Mouse (Mus musculus): ENCODE results near the gene Als2cl.

Als2cl gene

DNA sequence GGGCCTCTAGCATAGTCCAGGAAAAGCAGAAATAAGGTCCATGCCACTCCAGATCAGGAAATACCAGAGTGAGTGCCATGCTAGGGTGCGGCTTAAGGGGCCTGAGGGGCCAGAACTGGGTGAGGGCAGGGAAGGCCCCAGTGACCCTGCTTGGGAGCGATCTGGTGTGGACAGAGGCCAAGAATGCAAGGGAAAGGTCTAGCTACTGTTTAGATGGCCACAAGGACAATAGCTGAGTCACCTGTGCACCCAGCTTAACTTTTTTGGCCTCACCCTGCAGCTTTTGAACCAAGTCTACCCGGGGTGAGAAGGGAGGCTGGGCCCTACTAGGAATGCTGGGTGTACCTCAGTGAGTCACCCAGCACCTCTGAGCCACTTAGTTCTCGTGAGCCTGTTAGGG is 1.1 kb downstream of the Als2cl start:
- no peak for DNase-seq (ENCODE audit: low read depth, low spot score)

DNA sequence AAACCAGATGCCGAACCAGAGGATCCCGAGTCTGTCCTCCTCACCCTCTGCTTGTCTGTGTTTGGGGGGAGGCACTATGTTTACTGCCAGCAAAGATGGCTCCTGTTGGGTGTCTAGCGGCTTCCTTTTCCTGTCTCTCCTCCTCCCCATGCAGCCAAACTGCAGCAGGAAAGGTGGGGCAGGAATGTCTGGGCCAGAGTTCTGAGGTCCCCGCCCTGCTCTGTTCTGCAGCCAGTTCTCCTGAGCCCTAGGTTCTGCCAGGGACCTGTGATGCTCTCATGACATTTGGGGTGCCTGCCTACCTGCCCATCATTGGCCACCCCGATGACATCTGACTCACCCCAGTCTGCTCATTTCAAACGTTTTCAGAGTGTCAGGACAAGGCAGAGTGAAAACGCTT is 2.3 kb downstream of the Als2cl start:
- no peak for DNase-seq (ENCODE audit: low read depth, low spot score)

DNA sequence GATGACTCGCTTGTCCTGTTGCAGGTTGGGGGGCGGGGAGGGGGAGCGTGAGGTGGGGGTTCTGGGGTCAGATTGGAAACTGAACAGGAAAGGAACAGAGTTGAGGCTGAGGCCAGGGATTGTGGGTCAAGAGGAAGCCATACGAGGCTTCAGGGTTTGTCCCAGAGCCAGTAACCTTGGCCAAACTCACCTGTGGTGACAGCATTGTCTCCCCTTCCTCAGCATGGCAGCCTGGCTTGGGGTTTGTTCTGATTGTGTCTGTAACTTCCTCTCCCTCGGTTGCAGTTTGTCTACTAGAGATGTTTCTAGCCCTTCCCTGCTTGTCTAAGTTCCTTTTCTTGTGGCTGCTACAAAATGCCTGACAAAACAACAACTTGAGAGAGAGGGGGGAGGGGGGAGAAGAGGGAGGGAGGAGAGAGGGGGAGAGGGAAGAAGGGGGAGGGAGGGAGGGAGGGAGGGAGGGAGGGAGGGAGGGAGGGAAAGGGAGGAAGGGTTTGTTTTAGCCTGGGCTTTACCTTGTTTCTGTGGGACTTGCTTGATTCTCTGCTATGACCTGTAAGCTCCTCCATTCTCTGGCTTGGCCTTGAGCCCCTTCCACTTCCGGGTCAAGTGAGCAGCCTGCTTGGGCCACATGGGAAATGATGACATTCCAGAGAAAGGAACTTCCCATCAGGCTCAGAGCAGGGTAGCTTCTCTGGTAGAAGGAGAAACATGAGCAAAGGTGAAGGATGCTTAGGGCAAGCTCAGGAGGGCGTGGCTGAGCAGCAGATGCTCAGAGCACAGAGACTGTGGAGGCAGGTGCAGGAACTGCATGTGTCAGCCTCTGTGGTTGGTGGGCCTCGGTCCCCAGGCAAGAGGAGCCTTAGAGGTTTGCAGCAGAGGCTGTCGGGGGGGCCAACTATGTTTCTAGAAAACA is 8.0 kb downstream of the Als2cl start:
- DNase-seq (ENCODE audit: low read depth, low spot score), result peak; percentile 13

DNA sequence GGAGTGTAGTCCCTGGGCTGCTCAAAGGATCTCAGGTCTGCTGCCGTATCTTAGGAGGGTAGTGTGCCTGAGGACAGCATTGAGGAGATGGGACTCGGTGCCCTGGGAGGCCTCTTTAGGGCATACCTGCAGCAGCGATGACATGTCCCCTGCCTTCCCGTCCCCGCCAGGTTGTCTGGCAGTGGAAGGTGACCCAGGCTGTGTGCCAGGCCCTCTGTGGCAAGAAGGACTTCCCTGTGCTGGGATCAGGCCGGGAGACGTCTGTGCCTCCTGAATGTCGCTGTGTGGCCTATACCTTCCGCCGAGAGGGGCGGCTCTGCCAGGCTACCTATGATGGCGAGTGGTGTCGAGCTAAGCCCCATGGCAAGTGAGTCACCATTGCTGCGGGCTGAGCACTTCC is 9.3 kb downstream of the Als2cl start:
- no peak for DNase-seq (ENCODE audit: low read depth, low spot score)

DNA sequence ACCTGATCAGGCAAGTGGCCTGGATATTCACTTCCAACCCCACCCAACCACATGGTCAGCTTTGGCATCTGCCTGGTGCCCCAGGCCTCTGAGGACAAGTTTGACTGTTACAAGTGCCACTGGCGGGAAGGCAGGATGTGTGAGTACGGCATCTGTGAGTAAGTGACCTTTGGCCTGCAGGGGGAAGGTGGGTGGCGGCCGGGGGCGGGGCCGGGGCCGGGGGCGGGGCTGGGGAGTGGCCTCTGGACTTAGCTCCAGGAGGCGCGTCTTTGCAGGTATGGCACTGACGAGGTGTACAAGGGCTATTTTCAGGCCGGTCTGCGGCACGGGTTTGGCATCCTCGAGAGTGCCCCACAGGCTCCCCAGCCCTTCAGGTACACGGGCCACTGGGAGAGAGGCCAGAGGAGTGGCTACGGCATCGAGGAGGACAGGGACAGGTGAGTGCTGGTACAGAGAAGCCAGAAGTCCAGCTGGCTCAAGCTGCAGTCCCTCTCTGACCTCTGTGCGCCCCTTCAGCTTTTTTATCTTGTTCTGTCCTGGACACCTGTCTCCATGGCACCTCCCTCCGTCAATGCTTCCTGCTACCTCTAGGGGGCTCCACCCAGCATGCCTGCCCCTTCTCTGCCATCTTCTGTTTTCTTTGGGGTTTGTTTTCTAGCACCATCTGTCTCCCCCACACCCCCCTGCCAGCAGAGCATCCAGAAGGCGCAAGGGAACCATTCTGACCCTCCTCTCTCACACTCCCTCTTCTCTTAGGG is 10.5 kb downstream of the Als2cl start:
- peak; percentile 26 for DNase-seq (ENCODE audit: low read depth, low spot score)

DNA sequence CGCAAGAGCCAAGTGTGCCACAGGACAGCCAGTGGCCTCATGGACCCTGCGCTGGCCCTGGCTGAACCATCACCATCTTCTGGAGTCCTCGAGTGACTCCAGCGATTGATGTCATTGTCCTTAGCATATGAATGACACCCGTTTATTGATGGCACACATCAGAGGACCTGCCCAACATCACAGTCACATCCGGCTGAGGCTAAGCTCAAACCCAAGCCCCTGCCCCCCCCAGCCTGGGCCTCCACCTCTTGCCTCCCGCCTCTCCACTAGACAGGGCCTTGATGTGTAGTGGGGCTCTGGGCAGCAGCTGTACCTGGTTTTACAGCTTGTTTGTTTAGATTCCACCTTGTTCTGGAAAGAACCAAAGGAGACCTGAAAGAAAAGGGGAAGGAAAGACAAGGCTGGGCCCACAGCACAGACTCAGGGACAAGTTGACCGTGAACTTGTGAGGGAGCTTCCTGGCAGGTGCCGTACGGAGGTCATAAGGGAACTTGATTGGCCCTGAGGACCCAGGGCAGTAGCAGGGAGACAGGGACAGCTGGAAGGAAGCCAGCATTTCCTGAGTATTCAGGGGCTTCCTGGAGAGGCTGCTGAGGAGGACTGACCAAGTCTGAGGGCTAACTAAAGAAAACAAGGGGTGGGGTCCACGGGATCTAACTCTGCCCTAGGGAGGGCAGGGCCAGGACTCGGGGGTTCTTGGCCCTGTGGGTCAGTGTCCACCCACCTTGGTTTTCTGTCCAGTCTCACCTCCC is 11.6 kb downstream of the Als2cl start:
- DNase-seq (ENCODE audit: low read depth, low spot score), result no peak

DNA sequence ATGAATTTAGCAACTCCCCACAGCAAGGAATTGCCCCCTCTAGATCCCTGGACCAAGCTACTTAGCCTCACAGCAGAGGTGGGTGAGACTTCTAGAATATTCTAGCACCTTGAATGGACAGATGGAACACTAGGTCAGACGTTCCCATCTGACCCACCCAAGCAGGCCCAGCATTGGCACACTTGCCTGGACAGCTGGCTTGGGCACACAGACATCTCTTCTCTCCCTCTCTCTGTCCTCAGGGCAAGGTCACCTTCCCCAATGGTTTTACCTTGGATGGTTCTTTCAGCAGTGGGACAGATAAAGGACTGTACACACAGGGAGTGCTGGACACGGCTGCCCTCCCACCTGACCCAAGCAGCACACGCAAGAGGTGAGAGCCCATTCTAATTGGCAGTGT is 12.9 kb downstream of the Als2cl start:
- no peak for DNase-seq (ENCODE audit: low read depth, low spot score)

DNA sequence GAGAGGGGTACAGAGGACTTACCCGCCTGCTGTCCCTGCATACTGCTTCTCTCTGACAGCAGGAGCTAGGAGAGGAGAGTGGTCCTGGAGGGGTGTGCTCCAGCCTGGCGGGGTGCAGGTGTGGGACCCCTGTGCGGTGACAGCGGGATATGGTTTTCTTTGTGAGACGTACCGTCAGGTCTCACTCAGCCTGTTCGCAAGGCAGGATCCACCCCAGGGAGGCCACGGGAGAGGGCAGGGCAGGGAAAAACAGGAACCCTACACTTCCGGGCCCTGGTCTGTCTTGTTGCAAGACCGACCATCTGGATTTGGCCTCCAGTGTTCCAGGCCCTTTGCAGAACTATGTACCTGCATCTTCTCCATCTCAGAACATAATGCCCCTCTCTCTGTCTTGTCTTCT is 13.8 kb downstream of the Als2cl start:
- no peak for DNase-seq (ENCODE audit: low read depth, low spot score)

DNA sequence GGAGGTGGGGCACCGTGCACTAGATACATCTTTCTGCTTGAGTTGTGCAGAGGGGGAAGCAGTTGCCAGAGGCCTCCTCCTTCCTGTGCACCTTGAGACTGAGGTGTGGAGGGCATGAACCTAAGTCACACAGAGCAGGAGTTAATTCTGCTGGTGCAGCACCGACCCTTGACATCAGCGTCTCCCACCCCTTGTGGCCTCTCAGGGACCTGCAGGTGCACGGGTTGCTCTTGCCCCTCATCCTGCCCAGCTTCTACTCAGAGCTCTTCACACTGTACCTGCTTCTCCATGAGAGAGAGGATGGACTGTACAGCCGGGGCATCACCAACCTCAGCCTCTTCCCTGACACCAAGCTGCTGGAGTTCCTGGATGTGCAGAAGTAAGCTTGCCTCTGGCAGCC is 15.8 kb downstream of the Als2cl start:
- DNase-seq (ENCODE audit: low read depth, low spot score), result peak; percentile 10

DNA sequence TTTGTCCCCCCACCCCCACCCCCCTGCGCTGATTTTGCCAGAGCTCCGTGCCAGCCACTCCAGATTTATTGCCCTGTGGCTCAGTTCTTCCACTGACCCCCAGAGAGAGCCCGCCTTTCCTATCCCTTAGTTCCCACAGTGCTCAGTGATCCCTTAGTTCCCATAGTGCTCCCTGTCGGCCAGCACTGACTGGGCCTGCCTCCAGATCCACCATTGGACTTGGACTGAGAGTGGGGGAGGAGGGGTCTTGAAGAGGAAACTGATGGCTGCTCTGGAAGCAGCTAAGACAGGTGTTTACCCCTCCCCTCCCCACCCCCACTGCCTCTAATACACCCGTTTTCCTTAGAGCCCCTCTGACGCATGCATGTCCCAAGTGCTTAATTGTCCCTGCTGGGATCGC is 16.3 kb downstream of the Als2cl start:
- DNase-seq (ENCODE audit: low read depth, low spot score), result no peak

DNA sequence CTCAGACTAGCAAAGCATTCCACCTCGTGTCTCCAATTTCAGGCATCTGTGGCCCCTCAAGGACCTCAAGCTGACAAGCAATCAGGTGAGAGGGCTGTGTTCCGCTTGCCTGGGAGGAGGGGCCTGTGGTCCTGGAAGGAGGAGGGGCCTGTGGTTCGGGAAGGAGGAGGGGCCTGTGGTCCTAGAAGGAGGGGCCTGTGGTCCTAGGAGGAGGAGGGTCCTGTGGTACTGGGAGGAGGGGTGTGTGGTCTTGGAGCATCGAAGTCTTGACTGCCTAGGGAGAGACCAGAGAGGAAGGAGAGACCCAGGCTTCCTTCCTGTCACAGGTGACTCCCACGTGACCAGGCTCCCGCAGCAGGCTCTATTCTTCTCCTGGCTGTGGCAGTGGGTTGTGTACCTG is 16.9 kb downstream of the Als2cl start:
- no peak for DNase-seq (ENCODE audit: low read depth, low spot score)

DNA sequence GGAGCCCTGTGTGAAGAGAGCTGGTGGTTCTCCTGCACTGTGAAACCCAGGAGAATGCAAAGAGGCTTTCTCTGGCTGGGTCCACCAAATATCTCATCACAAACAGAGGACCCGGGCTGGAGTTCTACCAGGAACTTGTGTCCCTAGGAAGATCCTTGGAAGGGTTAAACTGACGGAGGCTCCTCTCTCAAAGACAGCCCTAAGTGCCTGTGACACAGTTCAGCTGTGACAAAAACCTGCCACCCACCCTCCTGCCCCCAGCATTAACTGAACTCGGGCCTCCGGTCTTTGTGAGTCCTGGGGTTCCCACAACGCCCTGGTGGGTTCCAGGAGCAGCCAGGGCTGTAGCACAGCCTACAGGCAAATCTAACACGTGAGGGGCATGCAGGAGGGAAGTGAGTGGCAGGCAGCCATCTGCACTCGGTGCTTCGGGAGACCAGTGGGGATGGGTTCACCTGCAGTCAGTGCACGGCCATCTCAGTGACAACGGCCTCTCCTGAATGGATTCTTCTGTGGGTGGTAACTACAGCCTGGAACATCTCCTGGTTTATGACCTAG is 19.9 kb downstream of the Als2cl start:
- no peak for DNase-seq (ENCODE audit: low read depth, low spot score)

DNA sequence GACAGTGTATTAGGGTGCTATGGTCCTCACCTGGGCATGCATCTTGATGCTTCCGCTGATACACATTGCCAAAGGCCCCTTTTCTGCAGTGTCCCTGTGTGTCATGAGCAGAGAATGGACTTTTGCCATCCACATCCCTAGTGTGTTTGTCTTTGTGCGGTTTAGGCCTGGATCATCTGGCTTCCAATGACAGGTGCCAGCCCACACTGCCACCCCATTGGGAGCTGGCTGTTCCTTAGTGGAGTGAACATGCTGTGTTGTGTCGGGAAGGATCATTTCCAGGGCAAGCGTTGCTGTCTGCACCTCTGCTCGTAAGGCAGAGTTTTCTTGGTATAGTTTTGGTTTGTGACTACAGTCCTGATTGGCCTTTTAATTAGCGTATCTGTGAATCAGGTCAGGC is 21.5 kb downstream of the Als2cl start:
- no peak for DNase-seq (ENCODE audit: low read depth, low spot score)

DNA sequence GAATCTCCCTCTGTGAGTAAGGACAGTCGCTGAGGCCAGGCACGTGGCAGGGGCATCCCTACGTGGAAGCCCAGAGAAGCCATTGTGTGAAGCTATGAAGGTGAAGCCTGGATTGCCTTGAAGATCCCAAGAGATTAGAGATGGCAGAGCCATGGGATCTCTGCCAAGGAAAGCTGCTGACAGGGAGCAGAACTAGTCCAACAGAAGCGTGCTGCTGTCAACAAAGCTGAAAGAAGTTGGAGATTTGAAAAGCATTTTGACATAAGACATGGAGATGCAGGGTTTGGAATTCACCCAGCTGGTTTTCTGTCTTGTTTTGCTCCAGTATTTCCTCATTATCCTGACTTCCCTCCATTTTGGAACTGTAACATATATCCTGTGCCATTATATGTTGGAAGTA is 22.6 kb downstream of the Als2cl start:
- DNase-seq (ENCODE audit: low read depth, low spot score), result no peak

DNA sequence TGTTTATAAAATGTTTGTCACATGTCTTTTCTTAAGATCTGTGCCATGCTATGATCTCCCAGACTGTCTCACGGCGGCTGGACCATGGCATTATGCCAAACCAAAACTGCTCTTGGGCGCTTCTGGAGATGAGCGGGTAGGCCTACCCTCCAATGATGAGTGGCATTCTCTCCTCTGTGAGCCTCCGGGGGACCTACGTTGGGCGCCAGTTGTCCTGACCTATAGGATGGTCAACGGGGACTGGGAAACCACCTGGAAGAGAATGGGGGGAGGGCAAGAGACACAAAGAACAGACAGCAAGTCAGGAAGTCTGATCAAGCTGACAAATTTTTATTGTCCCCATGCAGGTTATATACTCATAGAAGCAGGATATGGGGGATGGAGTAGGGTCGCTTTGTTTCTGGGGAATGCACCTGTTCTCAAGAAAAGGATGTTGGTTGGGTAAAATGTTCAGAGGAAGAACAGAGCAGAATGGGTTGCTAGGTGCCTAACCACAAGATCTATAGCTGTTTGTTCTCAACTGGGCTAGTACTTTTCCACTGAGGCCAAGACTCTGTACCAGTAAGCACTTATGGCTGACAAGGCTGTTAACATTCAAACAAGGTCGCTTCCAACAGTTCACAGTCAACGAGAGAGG is 27.6 kb downstream of the Als2cl start:
- no peak for DNase-seq (ENCODE audit: low read depth, low spot score)

DNA sequence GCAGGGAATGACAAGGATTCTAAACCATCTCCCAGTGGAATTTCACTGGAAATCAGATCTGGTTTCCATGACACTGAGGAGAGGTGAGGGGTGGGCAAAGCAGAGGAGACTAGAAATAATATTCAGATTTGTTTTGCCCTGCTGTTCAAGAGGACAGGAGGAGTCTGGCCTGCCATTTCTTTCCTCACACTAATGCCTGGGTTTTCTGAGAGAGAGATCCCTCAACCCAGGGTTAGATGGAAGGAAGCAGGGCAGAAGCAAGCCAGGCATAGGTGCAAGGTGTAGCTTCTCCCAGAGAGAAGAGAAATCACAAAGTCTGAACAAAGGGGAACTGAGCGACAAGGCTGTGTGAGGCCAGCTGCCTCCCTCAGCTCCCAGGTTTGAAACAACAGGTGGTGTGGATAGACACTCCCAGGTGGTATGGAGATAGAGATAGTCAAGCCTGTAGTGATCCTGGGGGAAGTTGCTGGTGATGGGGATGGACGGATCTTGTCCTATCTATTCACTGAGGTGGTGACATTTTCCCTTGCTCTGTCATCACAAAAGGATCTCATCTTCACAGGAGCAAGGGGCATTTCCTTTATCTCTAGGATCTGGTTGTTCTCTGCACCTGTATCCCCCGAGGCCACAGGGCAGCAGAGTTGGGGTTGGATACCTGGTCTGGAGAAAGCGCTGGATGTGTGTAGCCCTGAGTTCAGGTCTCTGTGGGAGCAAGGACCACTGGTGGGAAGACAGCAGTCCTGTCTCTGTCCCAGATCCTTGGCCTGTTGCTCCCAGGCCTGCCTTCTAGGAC is 28.4 kb downstream of the Als2cl start:
- no peak for DNase-seq (ENCODE audit: low read depth, low spot score)

DNA sequence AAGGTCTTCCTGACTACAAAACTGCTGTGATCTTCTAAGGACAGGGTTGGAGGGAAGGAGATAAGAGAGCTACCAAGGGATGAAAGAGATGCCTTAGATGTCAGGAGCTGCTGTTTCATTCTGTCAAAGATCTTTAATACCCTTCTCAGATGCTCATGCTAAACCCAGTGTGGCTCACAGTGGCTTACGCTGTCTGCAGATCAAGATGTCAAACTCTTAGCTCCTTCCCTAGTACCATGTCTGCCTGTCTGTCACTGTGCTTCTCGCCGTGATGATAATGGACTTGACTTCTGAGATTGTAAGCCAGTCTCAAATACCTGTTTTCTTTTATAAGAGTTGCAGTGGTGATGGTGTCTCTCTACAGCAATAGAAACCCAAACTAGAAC is 29.0 kb downstream of the Als2cl start:
- DNase-seq (ENCODE audit: low read depth, low spot score), result no peak

DNA sequence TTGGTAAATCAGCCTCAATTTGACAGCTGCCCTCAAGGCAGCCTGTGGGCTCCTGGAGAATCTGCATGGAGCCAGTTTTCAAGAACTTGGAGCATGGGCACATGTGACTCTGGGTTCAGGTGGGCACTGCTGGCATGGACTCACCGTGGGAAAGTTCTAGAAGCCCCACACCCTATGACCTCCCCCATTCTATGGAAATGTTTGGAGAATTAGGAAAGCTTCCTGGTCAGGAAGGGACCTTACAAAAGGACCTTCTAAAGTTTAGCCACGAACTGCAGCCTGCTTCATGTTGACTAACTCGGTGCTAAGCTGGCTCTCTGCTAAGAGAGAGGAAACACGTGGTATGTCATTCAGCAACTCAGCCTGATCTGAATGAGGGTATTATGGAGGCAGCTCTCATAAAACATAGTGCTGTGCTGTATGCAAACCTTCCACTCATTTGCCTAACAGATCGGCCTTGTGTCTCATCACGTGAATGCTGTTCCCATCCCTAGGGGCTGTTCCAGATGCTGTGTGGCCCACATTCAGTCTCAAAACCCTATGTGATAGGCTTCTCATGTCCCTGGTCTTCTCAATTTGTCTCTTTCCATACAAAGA is 29.8 kb downstream of the Als2cl start:
- peak; percentile 18 for DNase-seq (ENCODE audit: low read depth, low spot score)

DNA sequence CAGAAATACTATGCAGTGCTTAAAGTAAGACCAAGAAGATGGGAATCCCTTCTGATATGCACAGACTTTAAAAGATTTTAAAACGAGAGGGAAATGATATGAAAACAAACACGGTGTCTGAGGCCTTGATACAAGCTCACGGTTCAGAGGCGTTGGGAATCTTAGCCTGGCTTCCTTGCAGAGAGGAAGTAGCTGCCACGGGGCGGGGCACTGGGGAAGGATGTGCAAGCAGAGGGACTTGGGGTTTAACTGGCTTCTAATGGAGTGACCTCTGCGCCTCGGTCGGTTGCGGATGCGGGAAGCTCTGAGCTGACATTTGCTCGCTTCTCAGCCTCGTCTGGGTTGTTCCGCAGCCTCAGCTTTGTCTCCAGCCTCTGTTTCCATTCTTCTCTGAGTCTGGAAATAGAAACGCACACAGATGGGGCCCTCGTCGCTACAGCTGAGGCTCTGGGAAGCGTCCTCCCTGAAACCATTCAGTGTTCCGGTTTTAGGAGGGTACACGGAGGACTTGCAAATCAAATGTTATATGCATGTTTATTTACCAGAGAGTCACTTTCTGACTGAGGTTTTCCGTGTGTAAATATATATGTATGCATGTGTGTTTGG is 35.1 kb downstream of the Als2cl start:
- no peak for DNase-seq (ENCODE audit: low read depth, low spot score)

DNA sequence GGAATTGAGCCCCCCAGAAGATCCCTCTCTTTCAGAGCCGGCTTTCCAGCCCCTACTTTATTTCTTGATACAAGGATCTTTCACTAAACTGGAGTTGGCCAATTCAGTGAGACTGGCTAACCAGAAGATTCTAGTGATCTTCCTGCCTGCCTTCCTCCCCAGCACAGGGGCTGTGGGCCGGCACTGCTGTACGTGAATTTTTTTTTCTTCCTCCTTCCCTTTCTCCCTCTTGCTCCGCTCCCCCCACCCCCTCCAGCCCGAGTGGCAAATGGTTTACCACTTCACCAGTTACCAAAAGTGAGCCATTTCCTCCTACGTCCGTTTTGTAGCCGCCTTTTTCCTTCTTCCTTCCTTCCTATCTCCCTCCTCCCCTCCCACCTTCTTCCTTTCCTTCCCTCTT is 35.8 kb downstream of the Als2cl start:
- DNase-seq (ENCODE audit: low read depth, low spot score), result no peak
